Mouse (Mus musculus) embryonic fibroblast, embryonic 13.5 days (primary cell): Measurements from ENCODE around the gene Kalrn. TPM values are rescaled to one million over a fixed set of nuclear protein-coding genes. Genes with fewer than 3 reads are reported as not detected.

Source experiments
- H3K27ac ChIP-seq: 2 replicates; pipeline ENCODE4 v1.5.1; 2012; ENCODE audit warnings: low read length, control low read depth, inconsistent platforms; ENCODE audit not compliant: insufficient read depth
- H3K4me1 ChIP-seq: 2 replicates; pipeline ENCODE4 v1.6.1; 2011; ENCODE audit warnings: low read length; ENCODE audit not compliant: control insufficient read depth, insufficient read depth
- H3K4me3 ChIP-seq: 2 replicates; pipeline ENCODE4 v1.5.1; 2011; ENCODE audit warnings: mild to moderate bottlenecking, control low read depth, low read length; ENCODE audit not compliant: insufficient read depth
- CTCF ChIP-seq: IDR thresholded peaks from 2 replicates; pipeline ENCODE4 v1.5.1; 2011; ENCODE audit warnings: mild to moderate bottlenecking, control low read depth, low read length, moderate library complexity, borderline replicate concordance; ENCODE audit not compliant: insufficient read depth
- POLR2A ChIP-seq: IDR thresholded peaks from 2 replicates; pipeline ENCODE4 v1.6.1; 2011; ENCODE audit warnings: low read depth, mild to moderate bottlenecking, control low read depth, low read length, moderate library complexity
- polyA plus RNA-seq: library from polyadenylated mRNA; stranded (reverse); fragments of >200 nt; gene quantifications from 2 replicates; pipeline ENCODE4 v1.2.4, GENCODE M21; 2011; ENCODE audit warnings: low read depth; ENCODE audit not compliant: missing spikeins, insufficient read length

Gene Kalrn
- polyA plus RNA-seq, 1 experiment, result 25.5 TPM

- TF ChIP-seq CTCF (no peak), POLR2A (no peak)
- no peak overlapping the region for H3K4me3 ChIP-seq
These were observed 588.0 kb downstream of the Kalrn start for GRCm38 (mm10) chr16:33985372-33985771.

GRCm38 (mm10) chr16:33983712-33984111 lies 589.6 kb downstream of the Kalrn start:
- H3K4me3 ChIP-seq, result no peak overlapping the region
- H3K4me1 ChIP-seq, result 0 out of 2 replicates have a peak, but pooled peaks cover 3% of the 10 kb centered on the region
- TF ChIP-seq POLR2A, result no peak
- TF ChIP-seq CTCF, result no peak
- no peak overlapping the region for H3K27ac ChIP-seq

More at GRCm38 (mm10) chr16:33985372-33985771, 588.0 kb downstream of the Kalrn start:
- H3K27ac ChIP-seq, result no peak overlapping the region
- no peaks in the 10 kb centered on the region for H3K4me1 ChIP-seq

- H3K4me3 ChIP-seq, result no peak overlapping the region
- H3K27ac ChIP-seq, result peak overlapping the region; percentile 29; the same call in 1 of the 2 replicates
- 0 out of 2 replicates have a peak, but pooled peaks cover 3% of the 10 kb centered on the region for H3K4me1 ChIP-seq
- no peak for TF ChIP-seq CTCF
- no peak for TF ChIP-seq POLR2A
These were observed 593.5 kb downstream of the Kalrn start for GRCm38 (mm10) chr16:33979855-33980254.

- no peak for TF ChIP-seq POLR2A
- TF ChIP-seq CTCF, result no peak
- H3K4me3 ChIP-seq, result peak overlapping the region; percentile 82
- H3K27ac ChIP-seq, result 0 out of 2 replicates have a peak overlapping the region, but pooled peaks have one; percentile 36
- H3K4me1 ChIP-seq, result peaks cover 2% of the 10 kb centered on the region; the same call in 1 of the 2 replicates
These were observed 606.1 kb downstream of the Kalrn start for GRCm38 (mm10) chr16:33967283-33967640.

GRCm38 (mm10) chr16:33966538-33967282 lies 606.6 kb downstream of the Kalrn start, which contains the start of gene Umps:
TSS of gene Umps (minus strand) at chr16:33967038.
- Histone ChIP-seq H3K4me3 (peak within 1 kb of the TSS; percentile 82), H3K4me1 (peaks cover 2% of the 10 kb centered on the region; the same call in 1 of the 2 replicates)
- TF ChIP-seq POLR2A, result peak; percentile 71
- no peak for TF ChIP-seq CTCF

GRCm38 (mm10) chr16:33965878-33966537 lies 607.3 kb downstream of the Kalrn start:
- peak overlapping the region; percentile 36 for H3K27ac ChIP-seq
- H3K4me3 ChIP-seq, result peak overlapping the region; percentile 82
- TF ChIP-seq POLR2A (no peak), CTCF (no peak)
- H3K4me1 ChIP-seq, result peaks cover 2% of the 10 kb centered on the region; the same call in 1 of the 2 replicates

More at GRCm38 (mm10) chr16:33966538-33967282, 606.6 kb downstream of the Kalrn start, which contains the start of gene Umps:
- peak within 1 kb of the TSS; percentile 36 for H3K27ac ChIP-seq

GRCm38 (mm10) chr16:33963509-33963908 lies 609.8 kb downstream of the Kalrn start:
- H3K4me3 ChIP-seq, result no peak overlapping the region
- peaks cover 2% of the 10 kb centered on the region; the same call in 1 of the 2 replicates for H3K4me1 ChIP-seq
- H3K27ac ChIP-seq, result no peak overlapping the region
- TF ChIP-seq POLR2A (no peak), CTCF (no peak)

- Histone ChIP-seq H3K4me3 (no peak overlapping the region), H3K4me1 (peaks cover 8% of the 10 kb centered on the region; the same call in 1 of the 2 replicates), H3K27ac (no peak overlapping the region)
- TF ChIP-seq POLR2A (no peak), CTCF (no peak)
These were observed 618.5 kb downstream of the Kalrn start for GRCm38 (mm10) chr16:33954793-33955192.

- H3K4me3 ChIP-seq, result no peak overlapping the region
- H3K4me1 ChIP-seq, result peaks cover 8% of the 10 kb centered on the region; the same call in 1 of the 2 replicates
- no peak overlapping the region for H3K27ac ChIP-seq
- no peak for TF ChIP-seq POLR2A
- TF ChIP-seq CTCF, result no peak
These were observed 620.3 kb downstream of the Kalrn start for GRCm38 (mm10) chr16:33953008-33953407.

GRCm38 (mm10) chr16:33950830-33951229 lies 622.5 kb downstream of the Kalrn start:
- H3K4me1 ChIP-seq, result 0 out of 2 replicates have a peak, but pooled peaks cover 2% of the 10 kb centered on the region

GRCm38 (mm10) chr16:33950386-33950785 lies 622.9 kb downstream of the Kalrn start:
- 0 out of 2 replicates have a peak, but pooled peaks cover 2% of the 10 kb centered on the region for H3K4me1 ChIP-seq
- TF ChIP-seq POLR2A (no peak), CTCF (no peak)

More at GRCm38 (mm10) chr16:33950830-33951229, 622.5 kb downstream of the Kalrn start:
- H3K27ac ChIP-seq, result no peak overlapping the region
- no peak for TF ChIP-seq POLR2A
- TF ChIP-seq CTCF, result peak; percentile 74; the same call in 1 of the 2 replicates
- no peak overlapping the region for H3K4me3 ChIP-seq

More at GRCm38 (mm10) chr16:33950386-33950785, 622.9 kb downstream of the Kalrn start:
- no peak overlapping the region for H3K27ac ChIP-seq
- H3K4me3 ChIP-seq, result no peak overlapping the region
